In the genomic region with DNA sequence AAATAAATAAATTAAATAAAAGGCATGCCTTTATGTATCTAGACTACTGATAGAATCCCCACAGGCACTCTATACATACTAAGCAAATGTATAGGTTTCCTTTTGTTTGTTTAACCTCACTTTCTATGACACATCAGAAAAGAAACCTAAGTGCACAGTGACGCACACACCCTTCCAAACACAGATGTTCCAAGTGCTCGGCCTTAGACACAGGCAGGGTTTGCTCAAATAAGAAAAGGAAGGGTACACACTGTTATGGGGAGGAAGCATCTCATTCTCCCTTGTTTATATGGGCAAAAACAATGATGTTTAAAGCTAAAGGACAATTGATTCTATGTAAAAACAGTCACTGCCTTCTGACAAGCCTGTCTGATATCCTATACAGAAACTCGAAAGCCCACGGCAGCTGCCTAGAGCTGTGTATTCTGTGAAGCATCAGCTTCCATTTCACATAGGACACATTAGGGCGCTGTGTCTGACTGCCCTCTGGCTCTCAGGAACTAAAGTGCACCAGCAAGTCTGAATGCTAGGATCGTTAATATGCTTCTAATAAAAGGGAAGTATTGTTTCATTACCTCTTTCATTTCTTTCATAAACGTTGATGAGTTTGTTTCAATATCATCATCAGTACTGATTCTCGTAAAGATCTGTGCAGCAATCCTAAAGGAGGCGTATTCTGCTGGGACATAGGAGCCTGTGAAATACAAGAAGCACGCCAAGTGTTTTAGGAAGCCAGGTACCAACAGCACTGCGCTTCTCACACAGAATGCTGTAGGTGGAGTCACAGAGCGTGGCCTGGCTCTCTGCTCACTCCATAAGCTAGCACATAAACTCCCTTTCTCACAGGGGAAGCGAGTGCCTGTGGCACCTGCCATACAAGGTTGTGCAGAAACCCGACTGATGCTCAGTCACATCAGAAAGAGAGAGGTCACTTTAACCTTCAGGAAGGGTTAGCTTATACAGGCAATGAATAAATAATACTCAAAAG, we compare ENCODE assay signal across 17 mouse cellular contexts. TPM values are rescaled to one million over a fixed set of nuclear protein-coding genes. Genes with fewer than 3 reads are reported as not detected.
A peak's percentile ranks its signal among the peaks of the same experiment; 100 is the strongest.
DNase-seq lines count a peak whose midpoint lies in the region; ATAC-seq and TF ChIP-seq lines count a peak whose summit lies in the region.
"Had no signal": no experiment of that assay in that cellular context is flagged by ENCODE, and none has a peak within 500 bp of the region (broad histone marks: within the 10 kb centered on the region; RNA-seq: fewer than 3 reads in every experiment).

No protein-coding gene starts in this region.

- H3K9me3 ChIP-seq in intestine, postnatal 0 days (ENCODE audit: control insufficient read depth), result no peaks in the 10 kb centered on the region
- H3K9me3 ChIP-seq in intestine, embryonic 16.5 days (ENCODE audit: control insufficient read depth, low read length), result no peaks in the 10 kb centered on the region
- no peaks in the 10 kb centered on the region for H3K9me3 ChIP-seq in CH12.LX (replicated peaks; ENCODE audit: low read length)
- H3K9me3 ChIP-seq: heart, embryonic 13.5 days had no signal

- peak; percentile 65 for TF ChIP-seq CTCF in intestine, postnatal 0 days (IDR thresholded peaks at IDR 0.05; ENCODE audit: low read depth)
- peak in 1 of 2 experiments; percentile 38; a peak in 2 of 4 replicates for TF ChIP-seq CTCF in CH12.LX (conservative IDR thresholded peaks at IDR 0.05 in 1 of 2, IDR thresholded peaks at IDR 0.05 in 1 of 2; ENCODE audit: low read depth in 2 of 2, low read length in 2 of 2)

- TF ChIP-seq EP300 in CH12.LX (IDR thresholded peaks at IDR 0.05; ENCODE audit: low read length), result no peak

- no peaks in the 10 kb centered on the region for H3K4me1 ChIP-seq in intestine, postnatal 0 days (replicated peaks; ENCODE audit: control insufficient read depth, insufficient read depth, low read length)
- H3K4me1 ChIP-seq in intestine, embryonic 16.5 days (ENCODE audit: control insufficient read depth, insufficient read depth, low read length), result no peaks in the 10 kb centered on the region
- H3K4me1 ChIP-seq in CH12.LX (ENCODE audit: control insufficient read depth in 1 of 2, insufficient read depth in 2 of 2), result peaks cover 0 to 6% of the 10 kb centered on the region in 2 experiments; a peak in 2 of 4 replicates
- H3K4me1 ChIP-seq: heart, embryonic 13.5 days had no signal

- H3K4me2 ChIP-seq in intestine, postnatal 0 days (replicated peaks; ENCODE audit: low read depth), result no peak overlapping the region
- H3K4me2 ChIP-seq in intestine, embryonic 16.5 days (ENCODE audit: low read depth, low read length), result no peak overlapping the region
- H3K4me2 ChIP-seq in CH12.LX (ENCODE audit: insufficient read depth, low read depth, poor library complexity, severe bottlenecking), result no peak overlapping the region
- H3K4me2 ChIP-seq: heart, embryonic 13.5 days; liver, embryonic 11.5 days had no signal

- H3K27ac ChIP-seq in intestine, postnatal 0 days (ENCODE audit: low read depth, low read length), result no peak overlapping the region
- H3K27ac ChIP-seq in intestine, embryonic 16.5 days (ENCODE audit: low read length), result no peak overlapping the region
- no peak overlapping the region for H3K27ac ChIP-seq in CH12.LX (ENCODE audit: insufficient read depth, low read depth)
- H3K27ac ChIP-seq: gastrocnemius, adult 2 months; heart, embryonic 13.5 days; left cerebral cortex, adult 2 months had no signal

- ATAC-seq in intestine, postnatal 0 days, result no peak
- ATAC-seq in intestine, embryonic 16.5 days, result no peak
- peak; percentile 26; the same call in 1 of the 2 replicates for ATAC-seq in granulocyte monocyte progenitor cell, adult 5-6 weeks (replicated peaks; ENCODE audit: poor library complexity, severe bottlenecking)
- no peak; the same call in 1 of the 2 replicates for ATAC-seq in megakaryocyte-erythroid progenitor cell, adult 5-6 weeks (replicated peaks; ENCODE audit: low FRiP score, low TSS enrichment, poor library complexity, severe bottlenecking)

- TF ChIP-seq RAD21 in CH12.LX (IDR thresholded peaks at IDR 0.05; ENCODE audit: low read depth, low read length), result peak; percentile 12

- H3K27me3 ChIP-seq in intestine, postnatal 0 days (replicated peaks; ENCODE audit: control insufficient read depth, insufficient read depth, low read length), result no peaks in the 10 kb centered on the region
- H3K27me3 ChIP-seq in intestine, embryonic 16.5 days (replicated peaks; ENCODE audit: control insufficient read depth, insufficient read depth, low read length), result no peaks in the 10 kb centered on the region
- H3K27me3 ChIP-seq in CH12.LX (replicated peaks), result no peaks in the 10 kb centered on the region
- H3K27me3 ChIP-seq: heart, embryonic 13.5 days had no signal

- no peaks in the 10 kb centered on the region for H3K36me3 ChIP-seq in intestine, postnatal 0 days (ENCODE audit: control insufficient read depth, insufficient read depth)
- H3K36me3 ChIP-seq in intestine, embryonic 16.5 days (ENCODE audit: control insufficient read depth, insufficient read depth, low read length), result no peaks in the 10 kb centered on the region
- peaks cover 0 to 2% of the 10 kb centered on the region in 2 experiments for H3K36me3 ChIP-seq in CH12.LX (replicated peaks in 1 of 2; ENCODE audit: control insufficient read depth in 1 of 2, insufficient read depth in 1 of 2, low read length in 1 of 2)
- H3K36me3 ChIP-seq: heart, embryonic 13.5 days had no signal

- dilution Hi-C loops in CH12.LX (cut with MboI; ENCODE audit: extremely low pct_ligation_motif_present, extremely low pct_unique_long_range_greater_than_20kb, low sequenced_read_pairs), result no loop called here

- 69% methylated on average over 14 of the region's 14 CpGs for WGBS in intestine, postnatal 0 days
- 65% methylated on average over 14 of the region's 14 CpGs for WGBS in intestine, embryonic 16.5 days

- no peak overlapping the region for H3K4me3 ChIP-seq in intestine, postnatal 0 days (ENCODE audit: low read depth, low read length)
- H3K4me3 ChIP-seq in intestine, embryonic 16.5 days (ENCODE audit: low read length), result no peak overlapping the region
- H3K4me3 ChIP-seq in CH12.LX (replicated peaks in 1 of 3; ENCODE audit: low read depth in 2 of 3, low read length in 2 of 3, poor library complexity in 1 of 3), result no peak overlapping the region
- H3K4me3 ChIP-seq: gastrocnemius, adult 2 months; heart, embryonic 13.5 days; left cerebral cortex, adult 2 months had no signal

- peak; percentile 22 to 28 for DNase-seq in cerebellum, postnatal 10 days
- DNase-seq in cerebellum, adult 18-20 months, result no peak
- DNase-seq in CH12.LX (ENCODE audit: extremely low read depth), result no peak
- DNase-seq in frontal cortex, postnatal 10 days (ENCODE audit: low spot score in 2 of 2), result no peak
- DNase-seq: adrenal gland, adult 8-10 months; B cell, adult 2 months; gastrocnemius, adult 2 months; kidney, postnatal 36 days; thymus, postnatal 14 days had no signal

- H3K79me2 ChIP-seq in CH12.LX (replicated peaks; ENCODE audit: control insufficient read depth, extremely low read depth, insufficient read depth, poor library complexity, severe bottlenecking), result no peaks in the 10 kb centered on the region; the same call in 1 of the 2 replicates

- no peak for TF ChIP-seq POLR2A in CH12.LX (IDR thresholded peaks at IDR 0.05; ENCODE audit: low read depth, low read length)

- in situ Hi-C loops in CH12.LX (cut with MboI; ENCODE audit: low pct_ligation_motif_present, low pct_unique_long_range_greater_than_20kb, low sequenced_read_pairs), result no loop called here

- no peak overlapping the region for H3K9ac ChIP-seq in intestine, postnatal 0 days (ENCODE audit: low read depth, low read length)
- no peak overlapping the region for H3K9ac ChIP-seq in intestine, embryonic 16.5 days (ENCODE audit: low read depth, low read length)
- no peak overlapping the region for H3K9ac ChIP-seq in CH12.LX (ENCODE audit: insufficient read depth, low read depth)
- H3K9ac ChIP-seq: heart, embryonic 13.5 days had no signal

TF ChIP-seq in CH12.LX, 34 proteins besides CTCF, POLR2A, EP300 and RAD21:
- TF ChIP-seq ETS1 (conservative IDR thresholded peaks at IDR 0.05; ENCODE audit: low read depth, low read length), result no peak
- TF ChIP-seq KAT2A (IDR thresholded peaks at IDR 0.05; ENCODE audit: insufficient replicate concordance, low read length), result no peak

RNA-seq across cellular contexts. Expression of gene Asb17, which starts 23.4 kb away (rescaled TPM):
- not detected in 2 replicates for polyA plus RNA-seq in intestine, postnatal 0 days (2015; fragmentation: Nextera tagmentation; extraction: Ambion mirVana)
- polyA plus RNA-seq in intestine, embryonic 16.5 days (2015; fragmentation: Nextera tagmentation; extraction: Ambion mirVana), result 0.05 TPM in 1 of 2 replicates, not detected in the other
- total RNA-seq in CH12.LX (2012; rRNA removed) (0.13 TPM in 2 replicates), CH12.LX (2014; rRNA removed) (not detected in 2 replicates)
- polyA plus RNA-seq in CH12.LX (2012; ENCODE audit: insufficient read length, low read depth), result 0.27 TPM in 1 of 2 replicates, not detected in the other
- not detected in 2 replicates for total RNA-seq in granulocyte monocyte progenitor cell, adult 5-6 weeks (2014; fragmentation: Nextera tagmentation)
- total RNA-seq in granulocyte monocyte progenitor cell, adult 5-6 weeks (2017), result not detected in 2 replicates
- total RNA-seq in megakaryocyte-erythroid progenitor cell, adult 5-6 weeks (2014; fragmentation: Nextera tagmentation), result 11.2 and 12.2 TPM in 2 replicates
- total RNA-seq in megakaryocyte-erythroid progenitor cell, adult 5-6 weeks (2017), result 3.7 and 4.2 TPM in 2 replicates
- total RNA-seq: adrenal gland, adult 8-10 months; left cerebral cortex, adult 2 months had no signal
- polyA plus RNA-seq: intestine, embryonic 14.5 days had no signal

RNA-seq across cellular contexts. Expression of gene Msh4, which starts 38.5 kb away (rescaled TPM):
- 0.04 and 0.05 TPM in 2 replicates for polyA plus RNA-seq in intestine, postnatal 0 days (2015; fragmentation: Nextera tagmentation; extraction: Ambion mirVana)
- polyA plus RNA-seq in intestine, embryonic 16.5 days (2015; fragmentation: Nextera tagmentation; extraction: Ambion mirVana), result 0.06 and 0.07 TPM in 2 replicates
- total RNA-seq in CH12.LX (2012; rRNA removed), result 0.42 and 0.67 TPM in 2 replicates
- 0.16 and 0.41 TPM in 2 replicates for total RNA-seq in CH12.LX (2014; rRNA removed)
- polyA plus RNA-seq in CH12.LX (2012; ENCODE audit: insufficient read length, low read depth), result 0.14 and 0.34 TPM in 2 replicates
- total RNA-seq in granulocyte monocyte progenitor cell, adult 5-6 weeks (2014; fragmentation: Nextera tagmentation), result not detected in 2 replicates
- not detected in 2 replicates for total RNA-seq in granulocyte monocyte progenitor cell, adult 5-6 weeks (2017)
- 0.17 and 0.49 TPM in 2 replicates for total RNA-seq in megakaryocyte-erythroid progenitor cell, adult 5-6 weeks (2014; fragmentation: Nextera tagmentation)
- total RNA-seq in megakaryocyte-erythroid progenitor cell, adult 5-6 weeks (2017), result not detected in 2 replicates

RNA-seq across cellular contexts. Expression of gene Rabggtb, which starts 45.4 kb away (rescaled TPM):
- 36.3 and 36.7 TPM in 2 replicates for polyA plus RNA-seq in intestine, postnatal 0 days (2015; fragmentation: Nextera tagmentation; extraction: Ambion mirVana)
- 49.4 and 54.2 TPM in 2 replicates for polyA plus RNA-seq in intestine, embryonic 16.5 days (2015; fragmentation: Nextera tagmentation; extraction: Ambion mirVana)
- 223 and 255 TPM in 2 replicates for total RNA-seq in CH12.LX (2012; rRNA removed)
- total RNA-seq in CH12.LX (2014; rRNA removed), result 316 and 370 TPM in 2 replicates
- 243 and 256 TPM in 2 replicates for polyA plus RNA-seq in CH12.LX (2012; ENCODE audit: insufficient read length, low read depth)
- 97.2 and 123 TPM in 2 replicates for total RNA-seq in granulocyte monocyte progenitor cell, adult 5-6 weeks (2014; fragmentation: Nextera tagmentation)
- total RNA-seq in granulocyte monocyte progenitor cell, adult 5-6 weeks (2017), result 118 and 137 TPM in 2 replicates
- total RNA-seq in megakaryocyte-erythroid progenitor cell, adult 5-6 weeks (2014; fragmentation: Nextera tagmentation), result 211 and 271 TPM in 2 replicates
- total RNA-seq in megakaryocyte-erythroid progenitor cell, adult 5-6 weeks (2017), result 274 and 354 TPM in 2 replicates

Comparison
In these comparisons a context has a peak if more than half of its experiments do, and no peak if none do; other contexts are left out.
1. DNase-seq: peak in cerebellum, postnatal 10 days (2 of 2); none in cerebellum, adult 18-20 months (0 of 2), CH12.LX (single experiment) and frontal cortex, postnatal 10 days (0 of 2).
2. RNA of gene Asb17, which starts 23.4 kb away (total RNA-seq): 3.7 to 12.2 TPM in megakaryocyte-erythroid progenitor cell, adult 5-6 weeks; 0.13 TPM in CH12.LX and not detected in granulocyte monocyte progenitor cell, adult 5-6 weeks; every median in the first group is over 4 times any median in the second.